Mouse (Mus musculus): ENCODE data around the gene Sh3d19.
A peak's percentile ranks its signal among the peaks of the same experiment; 100 is the strongest.

DNA sequence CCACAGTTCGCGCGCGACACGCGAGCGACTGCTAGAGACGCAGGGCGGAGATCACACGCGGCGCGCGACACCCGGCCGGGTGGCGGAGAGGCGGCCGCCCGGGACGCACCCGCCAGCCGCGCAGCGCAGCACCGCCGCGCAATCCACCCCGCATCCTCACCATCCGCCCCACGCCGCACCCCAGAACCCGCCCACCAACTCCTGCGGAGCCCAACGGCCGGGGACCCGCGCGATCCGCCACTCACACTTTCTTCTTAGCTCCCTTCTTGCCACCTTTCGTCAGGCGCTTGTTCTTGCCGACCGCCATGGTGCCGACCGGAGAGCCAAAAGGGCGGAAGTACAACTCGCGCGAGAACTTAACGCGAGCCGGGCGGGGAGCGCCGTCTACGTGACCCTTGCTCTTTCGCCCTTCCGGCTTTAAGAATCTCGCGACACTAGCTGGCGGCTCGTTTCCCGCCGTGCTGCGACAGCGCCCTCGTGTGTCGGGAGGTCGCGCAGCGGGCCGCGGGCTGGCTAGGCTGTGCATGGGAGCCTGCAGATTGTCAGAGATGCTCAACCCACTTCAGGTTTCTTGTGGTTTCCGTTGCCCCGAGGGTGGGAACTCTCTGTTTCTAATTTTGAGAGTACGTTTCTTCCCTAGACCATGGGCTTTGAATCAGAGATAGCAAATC, 171.5 kb downstream of the Sh3d19 start, which contains the start of gene Rps3a1:
- TF ChIP-seq CTCF (IDR thresholded peaks at IDR 0.05; ENCODE audit: insufficient read depth, low read length) (peak; percentile 70), POLR2A (IDR thresholded peaks at IDR 0.05; ENCODE audit: borderline replicate concordance, extremely low read depth, low read depth, low read length) (peak; percentile 93)

All from lung, adult 2 months (tissue).